Mouse (Mus musculus) MN1 (cell line): ENCODE data around the gene Agtr1b.

Experiments used
- DNase-seq: peaks from one replicate; pipeline ENCODE4 v3.0.0-alpha.2; 2016; ENCODE audit warnings: low spot score

Agtr1b gene

GRCm38 (mm10) chr3:20366558-20367522, at the start of gene Agtr1b:
Agtr1b (minus strand) TSS chr3:20367177.
- DNase-seq, result no peak

GRCm38 (mm10) chr3:20353598-20353997, 13.4 kb downstream of the Agtr1b start:
- DNase-seq, result no peak

- DNase-seq, result no peak
Measured at GRCm38 (mm10) chr3:20348206-20348605, 18.8 kb downstream of the Agtr1b start.

GRCm38 (mm10) chr3:20340402-20340801, 26.6 kb downstream of the Agtr1b start:
- no peak for DNase-seq

- no peak for DNase-seq
Measured at GRCm38 (mm10) chr3:20334681-20335080, 32.3 kb downstream of the Agtr1b start.

GRCm38 (mm10) chr3:20317233-20317632, 49.7 kb downstream of the Agtr1b start:
- no peak for DNase-seq

GRCm38 (mm10) chr3:20309142-20309541, 57.8 kb downstream of the Agtr1b start:
- DNase-seq, result no peak

- DNase-seq, result no peak
Measured at GRCm38 (mm10) chr3:20307256-20307655, 59.7 kb downstream of the Agtr1b start.

- no peak for DNase-seq
Measured at GRCm38 (mm10) chr3:20304758-20305352, 62.1 kb downstream of the Agtr1b start.

GRCm38 (mm10) chr3:20295546-20295945, 71.4 kb downstream of the Agtr1b start:
- no peak for DNase-seq

- DNase-seq, result no peak
Measured at GRCm38 (mm10) chr3:20294542-20295348, 72.2 kb downstream of the Agtr1b start.

- no peak for DNase-seq
Measured at GRCm38 (mm10) chr3:20291370-20291769, 75.6 kb downstream of the Agtr1b start.

- no peak for DNase-seq
Measured at GRCm38 (mm10) chr3:20288761-20289160, 78.2 kb downstream of the Agtr1b start.

GRCm38 (mm10) chr3:20281796-20282195, 85.2 kb downstream of the Agtr1b start:
- no peak for DNase-seq

- no peak for DNase-seq
Measured at GRCm38 (mm10) chr3:20275633-20276032, 91.3 kb downstream of the Agtr1b start, which contains the start of gene Cpb1. Cpb1 (minus strand) TSS chr3:20275733.
